Mouse (Mus musculus) kidney, embryonic 16.5 days (tissue): ENCODE measurements around the gene Fkbp10. TPM values are rescaled to one million over a fixed set of nuclear protein-coding genes. Genes with fewer than 3 reads are reported as not detected.
A peak's percentile ranks its signal among the peaks of the same experiment; 100 is the strongest.

Source experiments
- ATAC-seq: fragments of 200-750 bp; cut with Nextera tagmentation; 2 replicates; pipeline ENCODE4 v1.8.0; 2017; ENCODE audit warnings: moderate TSS enrichment; ENCODE audit not compliant: low FRiP score, low TSS enrichment
- H3K27ac ChIP-seq: fragments of 300-500 bp; sonication (generic); 2 replicates; pipeline ENCODE4 v1.5.1; 2014; ENCODE audit warnings: low read length
- H3K27me3 ChIP-seq: fragments of 300-500 bp; sonication (generic); 2 replicates; pipeline ENCODE4 v1.6.1; 2014; ENCODE audit warnings: low read length, control low read depth, mixed read lengths; ENCODE audit not compliant: insufficient read depth
- H3K36me3 ChIP-seq: fragments of 300-500 bp; sonication (generic); 2 replicates; pipeline ENCODE4 v1.6.1; 2014; ENCODE audit warnings: low read length, control low read depth, mixed read lengths; ENCODE audit not compliant: insufficient read depth
- H3K4me1 ChIP-seq: fragments of 300-500 bp; sonication (generic); 2 replicates; pipeline ENCODE4 v1.6.1; 2014; ENCODE audit warnings: low read length, control low read depth, mixed read lengths; ENCODE audit not compliant: insufficient read depth
- H3K4me2 ChIP-seq: fragments of 300-500 bp; sonication (generic); replicated peaks from 2 replicates; pipeline ENCODE4 v1.6.1; 2014; ENCODE audit warnings: low read depth, low read length
- H3K4me3 ChIP-seq: fragments of 300-500 bp; sonication (generic); 2 replicates; pipeline ENCODE4 v1.5.1; 2014; ENCODE audit warnings: mild to moderate bottlenecking, low read length
- H3K9ac ChIP-seq: fragments of 300-500 bp; sonication (generic); replicated peaks from 2 replicates; pipeline ENCODE4 v1.6.1; 2014; ENCODE audit warnings: low read length
- H3K9me3 ChIP-seq: fragments of 300-500 bp; sonication (generic); 2 replicates; pipeline ENCODE4 v1.6.1; 2016; ENCODE audit warnings: low read length, control low read depth
- WGBS: fragments of 180-500 bp; shearing (Covaris S2); extraction: QIAGEN DNeasy Blood & Tissue Kit; methylation state at CpG from one replicate; pipeline ENCODE4 v1.1.7; 2014; 5-methylcytosine and 5-hydroxymethylcytosine counted together
- polyA plus RNA-seq: library from polyadenylated mRNA; unstranded; fragments of >200 nt; fragmentation: Nextera tagmentation; extraction: Ambion mirVana; gene quantifications from 2 replicates; pipeline ENCODE4 v1.2.1, GENCODE M21; 2015

Fkbp10 gene
- polyA plus RNA-seq, 1 experiment from 2014 or later: 157 TPM

GRCm38 (mm10) chr11:100426820-100427219 lies 11.3 kb downstream of the Fkbp10 start:
- Histone ChIP-seq H3K9ac (no peak overlapping the region), H3K9me3 (no peaks in the 10 kb centered on the region), H3K4me3 (no peak overlapping the region), H3K36me3 (peaks cover 30% of the 10 kb centered on the region), H3K4me1 (peaks cover 2% of the 10 kb centered on the region; the same call in 1 of the 2 replicates), H3K27me3 (no peaks in the 10 kb centered on the region), H3K4me2 (no peak overlapping the region), H3K27ac (no peak overlapping the region)
- 82% methylated on average over 3 of the region's 3 CpGs for WGBS
- ATAC-seq: no peak

DNA sequence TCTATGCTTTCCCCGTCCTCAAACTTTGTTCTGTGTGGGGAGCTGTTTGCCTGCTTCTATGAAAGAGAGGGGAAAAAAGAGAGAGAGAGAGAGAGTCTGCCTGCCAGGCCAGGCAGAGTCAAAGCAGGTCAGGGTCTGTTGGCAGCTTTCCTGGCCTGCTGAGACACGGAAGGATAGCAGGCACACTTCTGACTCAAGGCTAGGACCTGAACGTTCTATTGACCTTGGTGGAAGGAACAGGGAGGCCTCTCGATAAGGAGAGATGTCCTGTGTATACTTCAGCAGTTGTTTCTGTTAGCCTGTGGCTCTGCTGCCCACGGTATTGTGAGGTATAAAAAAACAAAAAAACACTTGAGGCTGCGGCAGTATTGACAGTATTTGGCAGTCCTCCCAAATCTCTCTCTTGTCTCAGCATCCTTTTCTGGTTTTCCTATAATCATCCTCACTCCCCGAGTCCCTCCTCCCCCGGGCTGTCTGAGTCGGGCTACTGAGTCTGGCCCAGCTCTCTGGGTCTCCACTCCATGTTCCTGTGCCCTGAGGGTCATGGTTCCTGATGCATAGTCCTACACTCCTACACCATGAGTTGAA lies 13.2 kb downstream of the Fkbp10 start:
- no peaks in the 10 kb centered on the region for H3K4me1 ChIP-seq
- H3K27me3 ChIP-seq: no peaks in the 10 kb centered on the region
- H3K9ac ChIP-seq: no peak overlapping the region
- no peak for ATAC-seq
- H3K36me3 ChIP-seq: peaks cover 22% of the 10 kb centered on the region
- no peak overlapping the region for H3K4me2 ChIP-seq
- no peak overlapping the region for H3K27ac ChIP-seq
- no peaks in the 10 kb centered on the region for H3K9me3 ChIP-seq
- H3K4me3 ChIP-seq: no peak overlapping the region
- WGBS: 50% methylated on average over 9 of the region's 9 CpGs

- no peaks in the 10 kb centered on the region for H3K4me1 ChIP-seq
- H3K36me3 ChIP-seq: peaks cover 15% of the 10 kb centered on the region
- no peak for ATAC-seq
Observed at GRCm38 (mm10) chr11:100430052-100430451, 14.6 kb downstream of the Fkbp10 start.

DNA sequence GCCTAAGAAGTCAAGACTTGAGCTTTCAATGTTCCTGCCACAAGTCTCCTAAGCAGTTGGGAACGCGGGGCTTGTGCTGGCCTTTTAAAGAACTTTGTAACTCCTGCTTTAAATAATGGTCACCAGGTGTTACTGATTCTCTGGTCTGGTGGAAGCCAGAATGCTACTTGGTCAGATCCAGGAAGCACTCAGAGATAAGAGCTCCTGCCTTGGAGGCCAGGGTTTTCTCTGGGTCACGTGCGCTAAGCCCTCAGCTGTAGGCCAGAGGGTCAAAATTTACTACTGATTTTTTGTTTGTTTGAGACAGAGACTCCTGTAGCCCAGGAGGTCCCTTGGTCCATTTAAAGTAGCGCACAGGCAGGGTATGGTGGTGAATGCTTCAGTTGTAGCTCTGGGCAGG lies 16.5 kb downstream of the Fkbp10 start:
- H3K9me3 ChIP-seq: no peaks in the 10 kb centered on the region
- H3K4me1 ChIP-seq: no peaks in the 10 kb centered on the region
- H3K4me3 ChIP-seq: no peak overlapping the region
- 93% methylated on average over 5 of the region's 5 CpGs for WGBS
- peaks cover 22% of the 10 kb centered on the region for H3K36me3 ChIP-seq
- no peak for ATAC-seq
- no peak overlapping the region for H3K4me2 ChIP-seq
- H3K27me3 ChIP-seq: no peaks in the 10 kb centered on the region
- no peak overlapping the region for H3K27ac ChIP-seq
- H3K9ac ChIP-seq: no peak overlapping the region

More at GRCm38 (mm10) chr11:100430052-100430451, 14.6 kb downstream of the Fkbp10 start:
- Histone ChIP-seq H3K4me2 (no peak overlapping the region), H3K9me3 (no peaks in the 10 kb centered on the region), H3K9ac (no peak overlapping the region), H3K27ac (no peak overlapping the region), H3K4me3 (no peak overlapping the region), H3K27me3 (no peaks in the 10 kb centered on the region)
- WGBS: 81% methylated on average over 7 of the region's 7 CpGs

DNA sequence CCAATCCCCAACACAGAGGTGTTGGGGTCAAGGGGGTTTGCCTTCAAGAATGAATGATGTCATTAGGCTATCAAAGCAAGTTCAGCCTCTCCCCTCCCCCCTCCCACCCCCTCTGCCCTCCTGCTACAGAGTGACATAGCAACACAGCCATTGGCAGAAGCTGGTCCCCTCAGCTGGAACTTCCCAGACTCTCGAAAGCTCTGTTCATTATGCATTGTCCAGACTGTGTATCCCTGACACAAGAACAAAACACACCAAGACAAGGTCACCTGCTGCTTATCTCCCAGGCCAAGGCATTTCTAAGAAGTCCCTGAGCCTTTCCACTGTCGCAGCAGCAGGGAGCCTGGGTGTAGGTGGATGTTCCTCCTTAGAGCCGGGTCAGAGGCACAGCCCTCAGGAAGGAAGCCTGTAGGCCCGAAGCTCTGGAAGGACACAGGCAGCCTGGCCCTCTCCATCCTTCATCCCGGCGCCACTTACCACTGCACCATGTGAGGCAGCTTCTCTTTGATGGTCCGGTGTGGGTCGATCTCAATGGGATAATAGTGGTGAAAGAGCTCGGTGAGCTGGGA lies 20.3 kb downstream of the Fkbp10 start:
- H3K27ac ChIP-seq: no peak overlapping the region
- peaks cover 21% of the 10 kb centered on the region for H3K4me1 ChIP-seq
- no peak overlapping the region for H3K4me3 ChIP-seq
- H3K36me3 ChIP-seq: peaks cover 16% of the 10 kb centered on the region
- 75% methylated on average over 9 of the region's 9 CpGs for WGBS
- no peaks in the 10 kb centered on the region for H3K9me3 ChIP-seq
- no peak overlapping the region for H3K4me2 ChIP-seq
- no peak overlapping the region for H3K9ac ChIP-seq
- no peaks in the 10 kb centered on the region for H3K27me3 ChIP-seq
- ATAC-seq: no peak

- no peak for ATAC-seq
- no peaks in the 10 kb centered on the region for H3K9me3 ChIP-seq
- no peak overlapping the region for H3K9ac ChIP-seq
- no peak overlapping the region for H3K4me3 ChIP-seq
- H3K4me1 ChIP-seq: peaks cover 21% of the 10 kb centered on the region
- H3K36me3 ChIP-seq: peaks cover 15% of the 10 kb centered on the region; the same call in 1 of the 2 replicates
- H3K27ac ChIP-seq: no peak overlapping the region
- no peak overlapping the region for H3K4me2 ChIP-seq
- 38% methylated on average over 1 of the region's 1 CpGs for WGBS
- H3K27me3 ChIP-seq: no peaks in the 10 kb centered on the region
Observed at GRCm38 (mm10) chr11:100437901-100438300, 22.4 kb downstream of the Fkbp10 start.

GRCm38 (mm10) chr11:100440691-100441522 lies 25.4 kb downstream of the Fkbp10 start:
- ATAC-seq: peak; percentile 98
- Histone ChIP-seq H3K36me3 (peaks cover 10% of the 10 kb centered on the region; the same call in 1 of the 2 replicates), H3K4me1 (peaks cover 21% of the 10 kb centered on the region), H3K9me3 (no peaks in the 10 kb centered on the region), H3K27me3 (no peaks in the 10 kb centered on the region), H3K27ac (peak overlapping the region; percentile 43; the same call in 1 of the 2 replicates), H3K4me3 (peak overlapping the region; percentile 86), H3K4me2 (peak overlapping the region; percentile 68), H3K9ac (peak overlapping the region; percentile 97)
- 1% methylated on average over 52 of the region's 52 CpGs for WGBS

DNA sequence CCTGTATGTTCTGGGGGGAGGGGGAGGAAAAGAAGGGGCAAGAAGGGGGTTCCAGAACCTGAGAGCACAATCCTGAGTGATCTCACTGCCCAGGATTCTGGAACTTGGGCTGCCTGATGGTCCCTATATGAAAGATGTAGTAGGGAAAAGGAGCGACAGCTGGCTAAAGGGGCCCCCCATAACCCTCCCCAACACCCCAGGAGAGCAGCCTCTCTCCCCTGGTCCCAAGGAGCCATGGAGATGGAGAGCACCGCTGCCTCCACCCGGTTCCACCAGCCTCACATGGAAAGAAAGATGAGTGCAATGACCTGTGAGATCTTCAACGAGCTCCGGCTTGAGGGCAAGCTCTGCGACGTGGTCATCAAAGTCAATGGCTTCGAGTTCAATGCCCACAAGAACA lies 26.3 kb downstream of the Fkbp10 start, which contains the start of the genes Nt5c3b and Klhl10:
Nt5c3b (minus strand) TSS at position 12 of the 400 bp plus-strand sequence.
Klhl10 (plus strand) TSS at position 121 of the 400 bp plus-strand sequence.
- ATAC-seq: no peak
- WGBS: 69% methylated on average over 8 of the region's 8 CpGs
- peak within 1 kb of the TSS; percentile 43; the same call in 1 of the 2 replicates for H3K27ac ChIP-seq

DNA sequence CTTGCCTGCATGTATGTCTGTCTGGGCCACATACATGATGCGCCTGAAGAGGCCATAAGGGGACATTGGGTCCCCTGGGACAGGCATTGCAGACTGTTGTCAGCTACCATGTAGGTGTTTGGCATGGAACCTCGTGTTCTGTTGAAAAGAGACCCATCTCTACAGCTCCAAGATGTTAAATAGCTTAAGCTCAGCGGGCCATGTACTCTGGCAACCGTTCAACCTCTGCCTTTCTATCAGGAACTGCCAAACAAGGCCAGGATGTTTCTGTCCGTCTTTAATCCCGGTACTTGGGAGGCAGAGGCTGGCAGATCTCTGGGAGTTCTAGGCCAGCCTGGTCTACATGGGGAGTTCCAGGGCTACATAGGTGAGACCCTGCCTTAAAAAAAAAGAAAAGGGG lies 27.1 kb downstream of the Fkbp10 start:
- Histone ChIP-seq H3K36me3 (0 out of 2 replicates have a peak, but pooled peaks cover 4% of the 10 kb centered on the region), H3K4me1 (peaks cover 21% of the 10 kb centered on the region)

More for the DNA sequence above, 26.3 kb downstream of the Fkbp10 start, which contains the start of the genes Nt5c3b and Klhl10:
- 0 out of 2 replicates have a peak, but pooled peaks cover 8% of the 10 kb centered on the region for H3K36me3 ChIP-seq
- peak within 1 kb of the TSS; percentile 68 for H3K4me2 ChIP-seq
- H3K9me3 ChIP-seq: no peaks in the 10 kb centered on the region
- peaks cover 21% of the 10 kb centered on the region for H3K4me1 ChIP-seq
- H3K9ac ChIP-seq: peak within 1 kb of the TSS; percentile 97
- H3K27me3 ChIP-seq: no peaks in the 10 kb centered on the region
- peak within 1 kb of the TSS; percentile 86 for H3K4me3 ChIP-seq

More for the DNA sequence above, 27.1 kb downstream of the Fkbp10 start:
- H3K4me2 ChIP-seq: no peak overlapping the region
- 78% methylated on average over 6 of the region's 6 CpGs for WGBS
- no peak for ATAC-seq
- no peak overlapping the region for H3K4me3 ChIP-seq
- no peaks in the 10 kb centered on the region for H3K27me3 ChIP-seq
- no peak overlapping the region for H3K9ac ChIP-seq
- H3K27ac ChIP-seq: no peak overlapping the region
- H3K9me3 ChIP-seq: no peaks in the 10 kb centered on the region
